Mouse (Mus musculus) C2C12 (cell line): ENCODE measurements around the gene Dcakd.

Experiments
- CTCF ChIP-seq: IDR thresholded peaks from one replicate; pipeline ENCODE4 v1.5.1; 2011; ENCODE audit not compliant: control insufficient read depth, insufficient read depth, insufficient read length
- FOSL1 ChIP-seq: IDR thresholded peaks from one replicate; pipeline ENCODE4 v1.8.0; 2011; ENCODE audit warnings: mild to moderate bottlenecking, low read length; ENCODE audit not compliant: poor library complexity, insufficient read depth, severe bottlenecking

DNA sequence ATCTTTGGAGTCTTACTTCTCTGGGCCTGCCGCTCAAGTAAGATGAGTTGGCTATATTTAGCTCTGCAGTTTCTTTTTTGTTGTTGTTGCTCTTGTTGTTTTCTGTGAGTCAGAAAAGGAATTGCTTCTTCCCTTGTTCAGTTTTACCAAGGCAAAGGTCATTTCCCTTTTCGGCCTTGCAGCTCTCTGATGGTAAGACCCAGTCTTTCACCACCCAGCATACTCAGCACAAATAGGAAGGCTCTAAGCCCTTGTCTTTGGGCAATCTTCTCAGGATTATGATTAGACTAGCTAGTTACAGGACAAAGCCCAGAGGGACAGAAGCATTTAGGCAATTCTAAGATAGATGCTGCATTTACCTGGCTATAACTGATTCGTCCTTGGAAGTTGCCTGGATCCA lies 1.2 kb downstream of the Dcakd start:
- TF ChIP-seq CTCF (no peak), FOSL1 (no peak)
